Mouse (Mus musculus) thymus, adult 2 months (tissue): ENCODE results near the gene Rnasek.

Experiments used
- CTCF ChIP-seq: fragments of 200-500 bp; IDR thresholded peaks from 2 replicates; pipeline ENCODE4 v1.5.1; 2012; ENCODE audit warnings: mild to moderate bottlenecking, control low read depth, low read length, moderate library complexity, borderline replicate concordance; ENCODE audit not compliant: control insufficient read depth, poor library complexity, insufficient read depth; ENCODE audit errors: extremely low read depth
- POLR2A ChIP-seq: fragments of 200-500 bp; IDR thresholded peaks from 2 replicates; pipeline ENCODE4 v1.6.1; 2012; ENCODE audit warnings: mild to moderate bottlenecking, low read length, control low read depth, moderate library complexity; ENCODE audit not compliant: control insufficient read depth, poor library complexity, insufficient read depth; ENCODE audit errors: extremely low read depth

DNA sequence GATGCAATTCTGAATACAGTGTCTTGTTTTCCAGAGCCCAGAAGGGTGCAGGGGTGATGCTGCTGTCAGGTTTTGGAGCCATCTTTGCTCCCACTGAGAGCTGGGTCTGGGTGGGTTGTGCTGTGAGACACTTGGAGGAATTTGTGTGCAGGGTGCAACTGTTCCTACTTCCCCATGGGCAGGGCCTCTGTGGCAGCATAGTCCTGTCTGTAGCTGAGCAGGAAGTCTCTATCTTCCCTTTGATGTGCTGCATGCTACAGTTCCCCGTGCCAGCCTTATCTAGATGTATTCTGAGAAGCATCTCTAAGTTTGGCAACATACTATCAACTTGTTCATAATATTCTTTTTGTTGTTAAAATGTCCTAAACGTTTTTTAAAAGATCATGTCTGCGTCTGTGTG is 25.6 kb upstream of the Rnasek start:
- TF ChIP-seq CTCF (no peak), POLR2A (no peak)
